Mouse (Mus musculus) left cerebral cortex, adult 8-10 months (tissue): ENCODE data around the gene Baz2b. TPM values are rescaled to one million over a fixed set of nuclear protein-coding genes. Genes with fewer than 3 reads are reported as not detected.

Source experiments
- DNase-seq, 2 experiments: peaks; one replicate each; pipeline ENCODE4 v3.0.0; 2022; ENCODE audit warnings: low spot score in 2 of 2
- total RNA-seq, 4 experiments: library from RNA; stranded (reverse); gene quantifications; 2 replicates each; pipeline ENCODE4 v1.2.4; 2022

Baz2b gene
- total RNA-seq, 4 experiments from 2014 or later = 51.5 to 64.8 (median 61.7) TPM

GRCm38 (mm10) chr2:59959668-59960494 is 249.8 kb downstream of the Baz2b start:
- DNase-seq = no peak

DNA sequence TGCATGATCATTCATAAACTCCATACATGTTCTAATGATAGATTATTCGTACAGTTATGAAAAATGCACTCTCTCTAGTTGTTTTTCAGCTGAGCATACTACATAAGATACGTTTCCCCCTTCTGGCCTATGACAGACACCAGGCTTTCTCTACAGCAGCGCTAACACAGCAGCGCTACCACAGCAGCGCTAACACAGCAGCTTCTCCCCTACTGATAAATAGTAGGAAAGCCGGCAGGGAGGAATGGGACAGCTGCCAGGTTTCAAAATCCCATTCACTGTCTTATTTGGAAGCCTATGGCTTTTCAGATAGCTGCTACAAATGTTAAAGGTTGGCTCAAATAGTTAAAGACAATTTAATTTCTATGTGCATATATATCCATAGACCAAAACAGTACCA is 251.1 kb downstream of the Baz2b start:
- no peak for DNase-seq

DNA sequence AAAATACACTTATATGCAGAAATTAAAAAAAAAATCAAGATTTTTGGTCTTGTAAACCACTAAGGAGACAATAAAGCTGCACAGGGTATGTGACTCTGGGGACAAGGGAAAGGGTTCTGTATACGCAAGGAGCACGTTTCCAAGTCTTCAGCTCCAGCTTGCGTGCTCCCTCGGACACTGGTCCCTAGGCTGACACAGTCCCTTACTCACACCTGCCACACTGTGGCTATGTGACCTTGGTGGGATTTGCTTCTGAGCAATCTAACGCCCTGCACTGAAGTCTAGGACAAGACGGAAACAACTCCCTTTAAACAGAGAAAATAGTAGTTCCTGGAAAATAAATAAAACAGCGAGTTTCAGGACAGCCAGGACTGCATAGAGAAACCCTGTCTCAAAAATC is 253.7 kb downstream of the Baz2b start:
- no peak for DNase-seq

GRCm38 (mm10) chr2:59954791-59955190 is 254.8 kb downstream of the Baz2b start:
- DNase-seq = no peak

- no peak for DNase-seq
These were observed 257.2 kb downstream of the Baz2b start for GRCm38 (mm10) chr2:59952286-59953014.

GRCm38 (mm10) chr2:59951706-59952105 is 257.9 kb downstream of the Baz2b start:
- DNase-seq = no peak

DNA sequence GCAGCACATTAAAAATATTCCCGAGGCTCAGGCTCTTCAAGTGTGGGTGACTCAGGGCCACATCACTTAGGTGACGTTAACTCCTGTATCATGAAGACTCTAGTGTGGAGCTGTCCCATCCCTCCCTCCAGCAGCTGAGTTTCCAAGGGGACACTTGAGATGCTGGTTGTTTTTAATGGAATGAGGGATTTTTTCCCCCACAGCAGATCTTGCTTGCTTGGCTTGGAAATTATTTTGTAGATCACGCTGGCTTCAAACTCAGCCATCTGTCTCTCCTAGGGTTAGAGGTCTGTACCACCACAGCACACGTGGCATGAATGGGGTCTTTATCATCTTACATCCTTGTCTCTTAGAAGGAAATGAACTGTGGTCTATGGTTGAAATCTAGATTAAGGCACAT is 258.5 kb downstream of the Baz2b start:
- DNase-seq = no peak

DNA sequence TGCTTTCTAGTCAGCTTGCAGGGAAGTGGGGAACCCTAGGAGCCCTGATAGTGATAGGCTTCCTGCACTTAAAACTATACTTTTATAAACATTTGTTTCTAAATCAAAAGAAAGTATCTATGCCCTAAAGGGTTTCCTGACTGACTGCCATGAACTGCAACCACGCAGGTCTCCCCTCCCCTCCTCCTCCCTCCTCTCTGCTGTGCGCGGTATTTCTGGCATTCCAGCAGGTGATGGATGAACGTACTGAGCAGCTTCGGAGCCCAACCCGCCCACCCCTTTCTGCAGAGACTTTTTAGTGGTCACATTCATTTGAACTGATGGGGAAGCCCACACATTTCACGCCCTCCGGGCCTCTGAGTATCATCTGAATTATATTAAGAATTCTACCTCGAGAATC is 273.3 kb downstream of the Baz2b start:
- DNase-seq = no peak

- DNase-seq = no peak
These were observed 276.5 kb downstream of the Baz2b start for GRCm38 (mm10) chr2:59933129-59933528.

DNA sequence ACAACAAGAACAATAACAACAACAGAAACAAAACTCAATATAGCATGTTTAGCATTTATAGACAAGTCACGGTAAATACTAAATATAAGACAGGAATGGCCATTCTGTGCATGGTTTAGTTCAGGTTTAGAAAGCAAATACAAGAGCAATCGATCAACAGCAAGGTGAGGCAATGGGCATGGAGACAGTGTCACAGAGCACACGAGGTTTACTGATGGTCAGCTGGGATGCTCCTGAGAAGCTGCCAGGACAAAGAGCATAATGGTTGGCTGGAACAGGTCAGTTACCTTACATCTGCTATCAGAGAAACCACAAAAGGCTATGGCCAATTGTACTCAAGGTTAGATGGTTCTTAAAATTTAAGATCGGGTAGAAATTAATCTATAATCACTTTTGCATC is 277.4 kb downstream of the Baz2b start:
- DNase-seq = no peak

GRCm38 (mm10) chr2:59913610-59914009 is 296.0 kb downstream of the Baz2b start:
- DNase-seq = no peak

DNA sequence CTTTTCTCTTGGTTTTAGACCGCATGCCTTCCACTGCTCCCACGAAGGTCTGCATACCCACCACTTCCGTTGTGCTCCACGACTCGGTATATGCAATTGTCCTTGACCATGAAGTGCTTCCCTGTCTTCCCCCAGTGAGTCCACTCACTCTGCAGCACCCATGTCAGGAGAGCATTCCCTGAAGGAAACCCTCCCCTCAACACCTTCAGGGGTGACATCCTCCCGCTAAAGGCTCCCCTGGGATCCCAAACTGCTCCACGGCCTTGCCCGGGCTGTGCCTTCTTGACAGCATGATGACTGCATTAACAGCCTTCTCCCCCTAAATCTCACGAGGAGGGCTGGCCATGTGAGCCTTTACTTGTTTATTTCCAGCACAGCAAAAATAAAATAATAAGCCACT is 301.6 kb downstream of the Baz2b start:
- no peak for DNase-seq

DNA sequence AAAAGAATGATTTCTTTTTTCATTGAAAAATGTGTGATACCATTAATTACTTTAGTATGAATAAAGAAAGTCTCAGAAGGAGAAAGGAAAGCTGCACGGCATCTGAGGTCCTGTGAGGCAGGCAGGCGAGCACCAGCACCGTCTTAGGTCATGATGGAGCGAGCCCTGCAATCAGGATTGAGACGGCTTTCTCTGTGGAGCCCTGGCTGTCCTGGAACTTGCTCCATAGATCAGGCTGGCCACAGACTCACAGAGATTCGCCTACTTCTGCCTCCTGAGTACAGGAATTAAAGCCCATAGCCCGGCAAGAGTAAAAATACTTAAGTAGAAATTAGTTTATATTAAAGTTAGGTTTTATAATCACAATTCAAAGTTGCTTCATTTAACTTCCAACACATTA is 305.6 kb downstream of the Baz2b start:
- DNase-seq = no peak

GRCm38 (mm10) chr2:59898666-59899065 is 311.0 kb downstream of the Baz2b start:
- no peak for DNase-seq

DNA sequence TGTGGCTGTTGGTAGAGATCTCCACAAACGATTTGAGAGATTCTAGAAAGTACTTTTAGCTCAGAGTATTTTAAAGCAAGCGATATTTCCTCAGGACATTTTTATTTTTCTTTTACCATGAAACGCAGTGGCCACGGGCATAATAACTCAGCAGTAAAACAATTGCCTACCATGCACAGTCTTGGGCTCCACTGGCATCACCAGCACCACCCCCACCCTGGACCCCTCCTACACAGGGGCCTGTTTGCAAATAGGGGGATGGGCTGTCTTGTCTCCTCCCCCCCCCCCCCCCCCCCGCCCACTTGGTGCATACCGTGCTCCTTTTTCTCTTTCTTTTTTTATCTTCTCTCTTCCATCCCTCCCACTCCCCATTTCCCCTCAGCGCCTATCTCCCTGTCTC is 311.5 kb downstream of the Baz2b start:
- no peak for DNase-seq

GRCm38 (mm10) chr2:59896837-59897236 is 312.8 kb downstream of the Baz2b start:
- no peak for DNase-seq

DNA sequence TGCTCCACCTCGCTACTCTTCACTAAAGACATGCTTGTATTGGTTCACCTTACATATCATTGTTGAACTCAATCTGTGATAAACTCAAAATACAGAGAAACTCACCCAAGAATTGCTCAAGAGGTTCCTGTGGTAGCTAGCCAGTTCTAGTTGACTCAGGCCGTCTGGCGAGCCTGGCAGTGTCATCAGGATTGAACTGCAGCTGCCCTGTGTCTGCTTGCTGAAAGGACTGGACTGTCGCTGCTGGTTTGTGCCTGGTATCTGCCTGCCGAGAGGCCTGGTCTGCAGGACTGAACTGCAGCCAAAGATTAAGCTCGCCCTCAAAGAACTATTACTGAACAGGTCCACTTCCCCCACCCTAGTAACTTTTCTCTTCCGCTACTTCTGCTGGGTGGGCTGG is 313.2 kb downstream of the Baz2b start:
- DNase-seq = no peak

GRCm38 (mm10) chr2:59889699-59890098 is 319.9 kb downstream of the Baz2b start:
- DNase-seq = no peak

GRCm38 (mm10) chr2:59882742-59883281 is 326.8 kb downstream of the Baz2b start:
- DNase-seq = no peak

DNA sequence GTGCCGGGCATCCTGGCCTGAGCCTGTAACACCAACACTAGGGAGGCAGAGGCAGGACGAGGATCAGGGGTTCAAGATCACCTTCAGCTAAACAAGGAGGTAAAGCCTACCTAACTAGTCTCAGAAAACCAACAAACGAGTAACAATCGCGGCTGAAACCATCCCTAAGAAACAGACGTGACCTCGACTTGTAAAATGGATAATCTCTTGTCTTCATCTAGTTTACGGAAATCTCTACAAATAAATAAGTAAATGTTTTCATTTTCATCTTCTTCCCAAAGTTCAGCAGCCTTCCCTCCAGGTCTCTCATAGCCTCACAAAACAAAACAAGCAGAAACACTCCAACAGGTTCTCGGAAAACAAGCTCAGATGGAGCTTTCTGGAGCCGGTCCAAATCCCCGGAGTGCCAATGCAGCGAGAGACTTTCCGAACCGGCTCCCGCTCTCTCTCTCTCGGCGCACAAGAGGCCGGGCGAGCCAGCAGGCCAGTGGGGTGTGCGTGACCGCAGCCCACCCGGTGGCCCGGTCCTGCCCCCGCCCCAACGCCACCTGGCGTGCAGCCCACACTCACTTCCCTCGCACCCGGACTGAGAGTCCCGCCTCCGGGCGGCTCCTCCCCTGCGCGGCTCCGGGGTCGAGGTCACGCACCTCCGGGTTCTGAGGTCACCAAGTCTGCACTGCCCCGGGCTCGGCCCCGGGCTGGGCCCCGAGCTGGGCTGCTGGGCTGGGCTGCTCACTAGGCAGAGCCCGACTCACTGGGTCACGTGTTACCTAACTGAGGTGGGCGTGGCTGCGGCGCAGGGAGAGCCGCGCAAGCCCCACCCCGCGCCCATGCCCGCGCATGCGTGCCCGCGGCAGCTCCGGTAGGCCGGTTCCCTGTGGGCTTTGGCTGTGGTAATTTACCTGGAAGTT is 327.6 kb downstream of the Baz2b start, which contains the start of gene Wdsub1:
Wdsub1 (minus strand) TSS at position 761 of the 911 bp plus-strand sequence.
- peak; percentile 82 to 89 for DNase-seq

GRCm38 (mm10) chr2:59881404-59881803 is 328.2 kb downstream of the Baz2b start:
- DNase-seq = no peak
